Mouse (Mus musculus): ENCODE measurements around the gene Gpr152. TPM values are rescaled to one million over a fixed set of nuclear protein-coding genes. Genes with fewer than 3 reads are reported as not detected.

Gpr152 gene
- polyA plus RNA-seq, 1 experiment from 2014 or later = not detected

DNA sequence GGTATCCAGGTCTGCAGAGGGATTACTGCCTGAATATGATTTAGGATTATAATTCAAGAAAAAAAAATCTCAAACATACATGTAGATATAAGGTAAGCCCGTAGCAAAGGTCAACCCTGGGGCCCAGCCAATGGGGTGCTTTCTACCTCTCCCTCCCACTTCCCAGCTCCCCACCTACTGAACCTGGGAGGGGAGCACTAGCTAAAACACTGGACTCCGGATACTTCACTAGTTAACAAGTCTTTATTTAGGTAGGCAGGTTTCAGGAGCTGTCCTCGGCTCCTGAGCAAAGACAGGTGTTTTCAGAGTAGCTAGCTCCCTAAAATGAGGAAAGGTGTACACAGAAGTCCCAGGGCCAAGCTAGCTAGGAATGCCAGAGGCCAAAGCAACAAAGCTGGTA lies 24.5 kb downstream of the Gpr152 start:
- no peak for ATAC-seq (ENCODE audit: low FRiP score)
- H3K27ac ChIP-seq (ENCODE audit: low read depth, low read length) = no peak overlapping the region
- H3K27me3 ChIP-seq (ENCODE audit: control insufficient read depth, insufficient read depth, low read length) = no peaks in the 10 kb centered on the region
- H3K4me3 ChIP-seq (ENCODE audit: low read depth, low read length) = no peak overlapping the region; the same call in 1 of the 2 replicates
- WGBS = 83% methylated on average over 3 of the region's 3 CpGs
- H3K9ac ChIP-seq (ENCODE audit: low read depth, low read length) = no peak overlapping the region
- peaks cover 5% of the 10 kb centered on the region; the same call in 1 of the 2 replicates for H3K36me3 ChIP-seq (ENCODE audit: control insufficient read depth, insufficient read depth, low read length)
- H3K9me3 ChIP-seq (ENCODE audit: control insufficient read depth, low read length) = no peaks in the 10 kb centered on the region
- peaks cover 5% of the 10 kb centered on the region; the same call in 1 of the 2 replicates for H3K4me1 ChIP-seq (replicated peaks; ENCODE audit: control insufficient read depth, insufficient read depth, low read length)
- no peak overlapping the region for H3K4me2 ChIP-seq (replicated peaks; ENCODE audit: low read depth, low read length)
- DNase-seq (ENCODE audit: low spot score) = no peak

DNA sequence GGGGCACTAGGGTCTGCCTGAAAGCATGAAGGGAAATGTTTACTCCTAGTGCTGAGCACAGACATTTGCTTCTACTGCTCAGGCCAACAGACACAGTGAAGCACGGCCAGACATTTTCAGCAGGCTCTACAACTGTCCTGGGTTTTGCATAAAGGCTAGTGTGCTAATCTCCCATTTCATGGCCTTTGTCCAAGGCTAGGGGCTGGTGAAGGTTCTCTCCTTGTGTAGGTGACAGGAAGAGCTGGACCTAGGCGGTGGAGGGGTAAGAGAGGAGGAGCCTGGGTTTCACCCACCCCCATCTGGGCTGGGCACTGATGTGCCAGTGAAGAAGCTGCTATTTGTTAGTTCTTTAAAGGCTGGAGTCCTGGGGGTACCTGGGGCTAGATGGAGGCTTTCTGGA lies 25.1 kb downstream of the Gpr152 start:
- Histone ChIP-seq H3K4me1 (replicated peaks; ENCODE audit: control insufficient read depth, insufficient read depth, low read length) (peaks cover 6% of the 10 kb centered on the region; the same call in 1 of the 2 replicates), H3K4me3 (ENCODE audit: low read depth, low read length) (no peak overlapping the region), H3K9me3 (ENCODE audit: control insufficient read depth, low read length) (no peaks in the 10 kb centered on the region), H3K36me3 (ENCODE audit: control insufficient read depth, insufficient read depth, low read length) (peaks cover 4% of the 10 kb centered on the region; the same call in 1 of the 2 replicates), H3K27ac (ENCODE audit: low read depth, low read length) (no peak overlapping the region), H3K27me3 (ENCODE audit: control insufficient read depth, insufficient read depth, low read length) (no peaks in the 10 kb centered on the region), H3K9ac (ENCODE audit: low read depth, low read length) (no peak overlapping the region), H3K4me2 (replicated peaks; ENCODE audit: low read depth, low read length) (no peak overlapping the region)
- DNase-seq (ENCODE audit: low spot score) (no peak), ATAC-seq (ENCODE audit: low FRiP score) (no peak)
- WGBS = 81% methylated on average over 2 of the region's 2 CpGs

DNA sequence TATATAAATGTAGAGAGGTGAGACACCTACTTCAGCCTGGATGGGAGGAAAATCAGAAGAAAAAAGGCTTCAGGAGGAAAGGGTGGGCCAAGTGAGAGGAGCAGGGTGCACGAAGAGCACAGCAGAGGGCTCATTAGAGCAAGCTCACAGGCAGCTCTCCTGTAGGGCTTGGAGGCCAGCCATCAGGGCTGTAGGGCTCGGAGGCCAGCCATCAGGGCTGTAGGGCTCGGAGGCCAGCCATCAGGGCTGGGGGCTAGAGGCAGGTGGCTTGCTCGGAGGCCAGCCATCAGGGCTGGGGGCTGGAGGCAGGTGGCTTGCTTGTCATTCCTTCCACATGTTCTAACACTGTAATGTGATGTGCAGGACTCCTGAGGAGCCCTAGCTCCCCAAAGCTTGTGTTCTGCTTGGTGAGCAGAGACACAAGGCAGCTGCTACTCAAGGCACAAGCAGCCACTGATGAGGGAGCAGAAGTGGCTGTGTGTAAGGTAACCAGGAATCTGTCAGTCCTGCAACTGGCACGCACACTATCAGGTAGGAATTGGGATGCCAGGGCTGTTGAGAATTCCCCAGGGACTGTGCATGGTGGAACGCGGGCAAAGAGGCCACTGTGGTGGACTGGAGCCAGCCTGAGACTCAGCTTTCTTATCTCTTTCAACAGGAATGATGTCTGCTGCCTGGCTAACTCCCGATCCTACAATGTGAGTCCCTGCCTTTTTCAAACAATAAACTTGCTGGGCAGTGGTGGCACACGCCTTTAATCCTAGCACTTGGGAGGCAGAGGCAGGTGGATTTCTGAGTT lies 27.3 kb downstream of the Gpr152 start:
- H3K4me1 ChIP-seq (replicated peaks; ENCODE audit: control insufficient read depth, insufficient read depth, low read length) = peaks cover 9% of the 10 kb centered on the region; the same call in 1 of the 2 replicates
- H3K4me2 ChIP-seq (replicated peaks; ENCODE audit: low read depth, low read length) = no peak overlapping the region
- H3K4me3 ChIP-seq (ENCODE audit: low read depth, low read length) = no peak overlapping the region
- no peaks in the 10 kb centered on the region for H3K9me3 ChIP-seq (ENCODE audit: control insufficient read depth, low read length)
- 84% methylated on average over 9 of the region's 9 CpGs for WGBS
- no peaks in the 10 kb centered on the region for H3K36me3 ChIP-seq (ENCODE audit: control insufficient read depth, insufficient read depth, low read length)
- no peak overlapping the region for H3K27ac ChIP-seq (ENCODE audit: low read depth, low read length)
- ATAC-seq (ENCODE audit: low FRiP score) (no peak), DNase-seq (ENCODE audit: low spot score) (no peak)
- no peaks in the 10 kb centered on the region for H3K27me3 ChIP-seq (ENCODE audit: control insufficient read depth, insufficient read depth, low read length)
- no peak overlapping the region for H3K9ac ChIP-seq (ENCODE audit: low read depth, low read length)

DNA sequence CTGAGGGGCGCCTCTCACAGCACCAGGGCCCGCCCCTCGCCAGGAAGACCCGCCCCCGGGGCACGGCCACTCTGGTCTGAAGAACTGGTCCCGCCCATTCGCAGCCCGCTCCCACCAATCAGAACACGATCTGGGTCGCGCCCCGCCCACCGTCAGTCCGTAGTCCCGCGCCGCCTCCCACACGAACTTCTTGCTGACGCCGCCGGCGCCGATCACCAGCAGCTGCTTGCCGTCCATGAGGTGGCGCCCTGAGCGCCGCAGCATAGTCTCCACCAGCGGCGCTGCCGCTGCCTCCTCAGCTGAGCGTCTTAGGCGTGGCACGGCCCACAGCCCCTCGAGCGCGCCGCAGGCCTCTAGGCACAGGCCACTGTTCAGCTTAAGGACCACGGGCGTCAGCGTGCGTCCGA lies 29.8 kb downstream of the Gpr152 start:
- under 1% methylated on average over 37 of the region's 43 CpGs for WGBS
- Histone ChIP-seq H3K27me3 (ENCODE audit: control insufficient read depth, insufficient read depth, low read length) (no peaks in the 10 kb centered on the region), H3K9ac (ENCODE audit: low read depth, low read length) (peak overlapping the region; percentile 80), H3K4me1 (replicated peaks; ENCODE audit: control insufficient read depth, insufficient read depth, low read length) (peaks cover 5% of the 10 kb centered on the region; the same call in 1 of the 2 replicates), H3K4me3 (ENCODE audit: low read depth, low read length) (peak overlapping the region; percentile 39), H3K27ac (ENCODE audit: low read depth, low read length) (peak overlapping the region; percentile 82), H3K36me3 (ENCODE audit: control insufficient read depth, insufficient read depth, low read length) (no peaks in the 10 kb centered on the region), H3K9me3 (ENCODE audit: control insufficient read depth, low read length) (no peaks in the 10 kb centered on the region), H3K4me2 (replicated peaks; ENCODE audit: low read depth, low read length) (peak overlapping the region; percentile 76)
- peak; percentile 100 for DNase-seq (ENCODE audit: low spot score)
- peak; percentile 93 for ATAC-seq (ENCODE audit: low FRiP score)

DNA sequence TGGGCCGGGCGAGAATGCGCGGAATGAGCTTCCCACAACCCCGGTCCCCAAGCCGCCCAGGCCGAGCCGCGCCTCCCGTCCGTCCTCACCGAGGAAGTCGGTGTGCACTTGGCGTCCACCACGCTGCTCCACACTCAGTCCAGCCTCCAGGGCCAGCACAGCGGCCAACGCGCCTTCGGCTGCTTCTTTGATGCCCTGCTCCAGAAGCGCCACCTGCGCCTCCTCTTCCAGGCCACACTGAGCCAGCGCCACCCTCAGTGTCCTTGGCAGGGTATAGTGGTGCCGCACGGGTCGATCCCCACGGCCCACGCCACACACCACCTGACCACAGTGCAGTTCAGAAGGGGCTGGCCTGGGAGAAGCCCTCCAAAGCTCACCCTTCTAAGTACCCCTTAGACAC lies 30.2 kb downstream of the Gpr152 start:
- Histone ChIP-seq H3K36me3 (ENCODE audit: control insufficient read depth, insufficient read depth, low read length) (no peaks in the 10 kb centered on the region), H3K4me2 (replicated peaks; ENCODE audit: low read depth, low read length) (peak overlapping the region; percentile 76), H3K27ac (ENCODE audit: low read depth, low read length) (peak overlapping the region; percentile 82), H3K9ac (ENCODE audit: low read depth, low read length) (peak overlapping the region; percentile 80), H3K4me1 (replicated peaks; ENCODE audit: control insufficient read depth, insufficient read depth, low read length) (peaks cover 5% of the 10 kb centered on the region; the same call in 1 of the 2 replicates), H3K27me3 (ENCODE audit: control insufficient read depth, insufficient read depth, low read length) (no peaks in the 10 kb centered on the region), H3K9me3 (ENCODE audit: control insufficient read depth, low read length) (no peaks in the 10 kb centered on the region), H3K4me3 (ENCODE audit: low read depth, low read length) (peak overlapping the region; percentile 39)
- DNase-seq (ENCODE audit: low spot score) (no peak), ATAC-seq (ENCODE audit: low FRiP score) (peak; percentile 63)
- WGBS = 11% methylated on average over 27 of the region's 27 CpGs

DNA sequence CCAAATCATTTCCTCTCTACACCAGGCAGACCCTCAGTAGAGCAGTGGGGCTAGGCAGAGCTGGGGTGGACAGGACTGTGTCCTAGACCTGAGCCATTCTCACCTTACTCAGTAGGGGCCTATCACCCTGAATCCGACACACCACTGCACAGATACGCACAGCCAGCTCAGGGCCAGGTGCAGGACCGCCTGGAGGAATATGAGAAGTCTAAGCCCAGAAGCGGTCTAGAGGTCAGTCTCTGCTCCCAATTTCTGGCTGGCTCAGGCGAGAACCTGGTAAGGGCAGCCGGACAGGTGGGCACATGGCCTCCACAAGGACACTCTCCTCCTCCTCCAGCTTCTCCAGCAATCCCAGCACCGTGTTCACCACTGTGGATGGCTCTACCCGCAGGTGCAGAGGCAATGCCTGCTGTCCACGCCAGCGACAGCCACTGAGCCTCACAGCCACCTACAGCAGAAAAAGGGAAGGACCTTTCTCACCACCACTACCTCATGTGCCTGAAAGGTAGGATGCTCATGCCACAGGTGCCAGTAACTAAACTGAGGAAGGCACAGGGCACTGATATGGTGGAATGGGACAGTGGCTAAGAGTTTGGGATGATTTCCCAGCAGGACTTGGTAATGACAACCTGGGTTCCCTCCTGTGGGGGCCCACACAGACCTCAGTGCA lies 31.3 kb downstream of the Gpr152 start:
- Histone ChIP-seq H3K9me3 (ENCODE audit: control insufficient read depth, low read length) (no peaks in the 10 kb centered on the region), H3K4me1 (replicated peaks; ENCODE audit: control insufficient read depth, insufficient read depth, low read length) (peaks cover 8% of the 10 kb centered on the region; the same call in 1 of the 2 replicates), H3K27ac (ENCODE audit: low read depth, low read length) (no peak overlapping the region), H3K4me3 (ENCODE audit: low read depth, low read length) (no peak overlapping the region), H3K27me3 (ENCODE audit: control insufficient read depth, insufficient read depth, low read length) (no peaks in the 10 kb centered on the region), H3K9ac (ENCODE audit: low read depth, low read length) (no peak overlapping the region), H3K36me3 (ENCODE audit: control insufficient read depth, insufficient read depth, low read length) (no peaks in the 10 kb centered on the region), H3K4me2 (replicated peaks; ENCODE audit: low read depth, low read length) (no peak overlapping the region)
- DNase-seq (ENCODE audit: low spot score) = no peak
- no peak for ATAC-seq (ENCODE audit: low FRiP score)
- 89% methylated on average over 10 of the region's 10 CpGs for WGBS

DNA sequence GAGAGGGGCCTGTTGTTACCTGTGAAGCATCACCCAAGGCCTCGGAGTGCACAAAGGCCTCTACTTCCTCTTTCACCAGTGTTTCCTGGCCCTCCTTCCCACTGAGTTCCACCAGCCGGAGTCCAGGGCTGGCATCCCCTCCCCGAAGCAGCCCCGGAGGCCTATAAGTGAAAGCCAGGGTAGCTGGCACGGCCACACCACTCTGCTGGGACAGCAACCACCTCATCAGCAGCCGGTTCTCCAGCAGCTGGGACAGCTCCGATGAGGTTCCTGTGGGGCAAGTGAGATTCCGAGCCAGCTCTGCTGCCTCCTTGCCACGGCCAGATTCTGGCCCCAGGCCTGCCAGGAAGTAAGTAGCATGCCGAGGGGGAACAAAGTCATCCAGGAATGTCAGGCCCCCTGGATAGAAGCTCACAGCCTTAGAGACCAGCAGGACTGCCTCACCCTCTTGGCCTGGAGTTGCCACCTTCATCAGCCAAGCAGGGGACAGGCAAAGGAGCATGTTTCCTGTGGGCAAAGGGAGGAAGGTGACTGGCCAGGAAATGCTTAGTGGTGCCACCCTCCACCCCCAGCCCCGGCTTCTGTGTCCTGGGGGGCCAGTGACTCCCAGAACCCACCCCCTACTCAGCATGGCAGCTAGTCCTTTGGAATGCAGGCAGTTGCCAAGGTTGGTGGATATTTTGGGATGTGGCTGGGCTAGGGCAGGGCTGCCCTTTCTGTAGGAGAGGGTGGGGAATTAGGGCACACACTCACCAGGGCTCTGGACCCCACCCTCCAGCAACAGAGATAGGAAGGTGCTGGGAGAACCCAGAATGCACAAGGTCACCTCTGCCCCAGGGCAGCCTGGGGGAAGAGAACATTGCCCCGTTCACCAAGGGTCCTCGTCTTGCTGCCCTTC lies 32.1 kb downstream of the Gpr152 start:
- no peak for DNase-seq (ENCODE audit: low spot score)
- H3K36me3 ChIP-seq (ENCODE audit: control insufficient read depth, insufficient read depth, low read length) = no peaks in the 10 kb centered on the region
- WGBS = 73% methylated on average over 13 of the region's 13 CpGs
- ATAC-seq (ENCODE audit: low FRiP score) = no peak
- no peaks in the 10 kb centered on the region for H3K9me3 ChIP-seq (ENCODE audit: control insufficient read depth, low read length)
- H3K4me3 ChIP-seq (ENCODE audit: low read depth, low read length) = no peak overlapping the region
- H3K9ac ChIP-seq (ENCODE audit: low read depth, low read length) = no peak overlapping the region
- no peaks in the 10 kb centered on the region for H3K27me3 ChIP-seq (ENCODE audit: control insufficient read depth, insufficient read depth, low read length)
- H3K27ac ChIP-seq (ENCODE audit: low read depth, low read length) = no peak overlapping the region
- no peak overlapping the region for H3K4me2 ChIP-seq (replicated peaks; ENCODE audit: low read depth, low read length)
- H3K4me1 ChIP-seq (replicated peaks; ENCODE audit: control insufficient read depth, insufficient read depth, low read length) = peaks cover 8% of the 10 kb centered on the region; the same call in 1 of the 2 replicates

DNA sequence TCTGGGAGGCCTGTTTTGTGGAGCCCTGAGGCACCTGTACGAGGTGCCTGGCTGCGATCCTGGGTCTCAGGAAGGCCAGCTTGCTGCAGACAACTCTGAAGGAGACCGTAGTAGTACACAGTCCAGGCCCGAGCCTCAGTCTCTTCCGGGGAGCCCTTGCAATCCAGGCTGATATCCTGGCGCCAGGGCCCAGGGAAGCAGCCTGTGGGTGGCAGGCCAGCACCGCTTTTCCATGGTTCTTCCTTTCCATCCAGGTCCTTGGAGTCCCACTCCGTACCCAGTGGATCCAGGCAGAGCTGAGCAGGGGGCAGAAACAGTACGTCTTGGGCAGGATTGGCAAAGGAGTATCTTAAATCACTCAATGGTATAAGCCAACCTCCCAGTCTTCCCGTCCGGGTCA lies 33.3 kb downstream of the Gpr152 start:
- ATAC-seq (ENCODE audit: low FRiP score) (no peak), DNase-seq (ENCODE audit: low spot score) (no peak)
- Histone ChIP-seq H3K4me2 (replicated peaks; ENCODE audit: low read depth, low read length) (no peak overlapping the region), H3K27ac (ENCODE audit: low read depth, low read length) (no peak overlapping the region), H3K4me1 (replicated peaks; ENCODE audit: control insufficient read depth, insufficient read depth, low read length) (peaks cover 8% of the 10 kb centered on the region; the same call in 1 of the 2 replicates), H3K36me3 (ENCODE audit: control insufficient read depth, insufficient read depth, low read length) (no peaks in the 10 kb centered on the region), H3K9ac (ENCODE audit: low read depth, low read length) (no peak overlapping the region), H3K4me3 (ENCODE audit: low read depth, low read length) (no peak overlapping the region), H3K9me3 (ENCODE audit: control insufficient read depth, low read length) (no peaks in the 10 kb centered on the region), H3K27me3 (ENCODE audit: control insufficient read depth, insufficient read depth, low read length) (no peaks in the 10 kb centered on the region)
- WGBS = 61% methylated on average over 10 of the region's 11 CpGs
